Mouse (Mus musculus) heart, embryonic 12.5 days (tissue): ENCODE data around the gene Rapgef1. TPM values are rescaled to one million over a fixed set of nuclear protein-coding genes. Genes with fewer than 3 reads are reported as not detected.

Source experiments
- ATAC-seq: fragments of 200-750 bp; cut with Nextera tagmentation; 2 replicates; pipeline ENCODE4 v1.8.0; 2017; ENCODE audit warnings: moderate TSS enrichment, moderate library complexity; ENCODE audit not compliant: insufficient number of reproducible peaks, low FRiP score
- H3K27ac ChIP-seq: fragments of 300-500 bp; sonication (generic); 2 replicates; pipeline ENCODE4 v1.5.1; 2016; ENCODE audit warnings: mild to moderate bottlenecking, moderate library complexity; ENCODE audit not compliant: poor library complexity, severe bottlenecking
- H3K27me3 ChIP-seq: fragments of 300-500 bp; sonication (generic); replicated peaks from 2 replicates; pipeline ENCODE4 v1.6.1; 2016; ENCODE audit warnings: mild to moderate bottlenecking, moderate library complexity
- H3K36me3 ChIP-seq: fragments of 300-500 bp; sonication (generic); 2 replicates; pipeline ENCODE4 v1.6.1; 2016; ENCODE audit warnings: mild to moderate bottlenecking, moderate library complexity
- H3K4me1 ChIP-seq: fragments of 300-500 bp; sonication (generic); replicated peaks from 2 replicates; pipeline ENCODE4 v1.6.1; 2016; ENCODE audit warnings: mild to moderate bottlenecking
- H3K4me2 ChIP-seq: fragments of 300-500 bp; sonication (generic); 2 replicates; pipeline ENCODE4 v1.6.1; 2016; ENCODE audit warnings: mild to moderate bottlenecking, moderate library complexity
- H3K4me3 ChIP-seq: fragments of 300-500 bp; sonication (generic); 2 replicates; pipeline ENCODE4 v1.5.1; 2016; ENCODE audit warnings: mild to moderate bottlenecking
- H3K9ac ChIP-seq: fragments of 300-500 bp; sonication (generic); 2 replicates; pipeline ENCODE4 v1.6.1; 2016; ENCODE audit warnings: mild to moderate bottlenecking, moderate library complexity
- H3K9me3 ChIP-seq: fragments of 300-500 bp; sonication (generic); replicated peaks from 2 replicates; pipeline ENCODE4 v1.6.1; 2016; ENCODE audit warnings: mild to moderate bottlenecking, moderate library complexity
- WGBS: fragments of 180-500 bp; shearing (Covaris S2); methylation state at CpG from one replicate; pipeline ENCODE4 v1.1.7; 2016; 5-methylcytosine and 5-hydroxymethylcytosine counted together
- polyA plus RNA-seq: library from polyadenylated mRNA; unstranded; fragments of >200 nt; fragmentation: Nextera tagmentation; extraction: Ambion mirVana; gene quantifications from 2 replicates; pipeline ENCODE4 v1.2.1, GENCODE M21; 2016

Gene Rapgef1
- polyA plus RNA-seq, 1 experiment from 2014 or later = 13.2 TPM

DNA sequence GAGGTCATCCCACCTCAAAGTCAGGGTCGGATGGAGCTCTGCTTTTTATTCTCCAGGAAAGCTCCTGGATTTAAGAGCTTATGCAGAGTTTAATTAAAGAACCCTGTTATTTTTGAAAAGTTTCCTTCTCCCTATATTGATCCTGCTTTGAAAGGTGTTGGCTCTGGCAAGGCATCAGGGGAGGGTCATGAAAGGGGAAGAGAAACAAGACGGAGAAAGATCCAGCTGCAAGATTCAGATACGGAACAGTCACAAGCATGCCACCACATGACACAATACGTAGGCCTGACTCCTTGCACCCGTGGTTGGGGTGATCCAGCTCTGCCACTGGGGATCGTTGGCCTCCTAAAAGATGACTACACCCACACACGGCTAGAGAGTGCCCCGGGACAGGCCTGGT lies 27.0 kb upstream of the Rapgef1 start:
- 70% methylated on average over 8 of the region's 8 CpGs for WGBS
- Histone ChIP-seq H3K9ac (no peak overlapping the region), H3K9me3 (no peaks in the 10 kb centered on the region), H3K27ac (no peak overlapping the region), H3K4me3 (no peak overlapping the region), H3K36me3 (no peaks in the 10 kb centered on the region), H3K4me1 (no peaks in the 10 kb centered on the region), H3K4me2 (no peak overlapping the region), H3K27me3 (peaks cover 5% of the 10 kb centered on the region; the same call in 1 of the 2 replicates)
- ATAC-seq = no peak

- no peak overlapping the region for H3K27ac ChIP-seq
- H3K4me2 ChIP-seq = no peak overlapping the region
- H3K9ac ChIP-seq = no peak overlapping the region
- no peak for ATAC-seq
- no peaks in the 10 kb centered on the region for H3K36me3 ChIP-seq
- H3K4me1 ChIP-seq = peaks cover 9% of the 10 kb centered on the region
- 1% methylated on average over 3 of the region's 3 CpGs for WGBS
- no peak overlapping the region for H3K4me3 ChIP-seq
- H3K9me3 ChIP-seq = no peaks in the 10 kb centered on the region
- H3K27me3 ChIP-seq = peaks cover 14% of the 10 kb centered on the region
Observed at GRCm38 (mm10) chr2:29603930-29604329, 15.6 kb upstream of the Rapgef1 start.

- Histone ChIP-seq H3K27me3 (peaks cover 14% of the 10 kb centered on the region), H3K4me2 (no peak overlapping the region), H3K27ac (no peak overlapping the region), H3K9ac (no peak overlapping the region), H3K9me3 (no peaks in the 10 kb centered on the region), H3K36me3 (no peaks in the 10 kb centered on the region), H3K4me3 (no peak overlapping the region), H3K4me1 (peaks cover 9% of the 10 kb centered on the region)
- ATAC-seq = no peak
- WGBS = 86% methylated on average over 5 of the region's 5 CpGs
Observed at GRCm38 (mm10) chr2:29605591-29605990, 13.9 kb upstream of the Rapgef1 start.

DNA sequence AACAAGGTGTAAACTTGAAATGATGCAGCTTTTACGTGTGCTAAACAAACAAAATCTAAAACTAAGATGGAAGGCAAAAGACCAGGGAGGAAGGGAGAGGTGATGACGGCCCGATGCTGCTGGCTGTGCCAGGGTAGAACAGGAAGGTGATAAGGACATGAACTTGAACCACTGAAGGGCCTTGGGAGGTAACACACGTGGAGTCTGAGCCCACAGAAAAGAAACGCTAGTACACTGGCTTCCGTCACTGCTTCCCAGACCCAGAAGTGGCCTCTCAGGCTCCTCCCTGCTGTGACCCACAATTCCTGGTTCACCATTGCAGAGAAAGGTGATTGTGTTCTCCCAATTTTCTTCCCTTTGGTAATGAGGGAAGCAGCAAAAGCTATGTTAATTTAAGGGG lies 13.1 kb upstream of the Rapgef1 start:
- no peak overlapping the region; the same call in 1 of the 2 replicates for H3K9ac ChIP-seq
- no peaks in the 10 kb centered on the region for H3K9me3 ChIP-seq
- no peak overlapping the region for H3K4me2 ChIP-seq
- H3K36me3 ChIP-seq = no peaks in the 10 kb centered on the region
- 27% methylated on average over 6 of the region's 6 CpGs for WGBS
- peaks cover 9% of the 10 kb centered on the region for H3K4me1 ChIP-seq
- H3K4me3 ChIP-seq = no peak overlapping the region
- H3K27ac ChIP-seq = no peak overlapping the region
- ATAC-seq = no peak
- H3K27me3 ChIP-seq = peaks cover 14% of the 10 kb centered on the region

DNA sequence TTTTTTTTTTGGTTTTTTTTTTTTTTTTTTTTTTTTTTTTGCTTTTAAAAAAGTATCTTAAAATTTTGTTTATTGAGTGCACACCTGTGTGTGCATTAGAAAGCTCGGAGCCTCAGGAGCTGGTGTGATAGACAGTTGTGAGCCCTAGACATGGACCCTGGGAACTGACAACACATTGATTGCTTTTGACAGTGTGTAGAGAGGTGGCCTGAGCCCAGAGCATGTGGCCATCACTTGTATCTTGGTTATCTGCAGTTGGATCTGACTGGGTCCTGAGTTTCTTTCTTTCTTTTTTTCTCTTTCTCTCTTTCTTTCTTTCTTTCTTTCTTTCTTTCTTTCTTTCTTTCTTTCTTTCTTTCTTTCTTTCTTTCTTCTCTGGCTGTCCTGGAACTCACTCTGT lies 2.2 kb upstream of the Rapgef1 start:
- Histone ChIP-seq H3K27me3 (no peaks in the 10 kb centered on the region), H3K9ac (no peak overlapping the region), H3K36me3 (no peaks in the 10 kb centered on the region), H3K27ac (no peak overlapping the region), H3K4me2 (no peak overlapping the region), H3K9me3 (peaks cover 7% of the 10 kb centered on the region; the same call in 1 of the 2 replicates), H3K4me3 (no peak overlapping the region), H3K4me1 (peaks cover 20% of the 10 kb centered on the region)
- ATAC-seq = no peak
- 90% methylated on average over 1 of the region's 1 CpGs for WGBS

GRCm38 (mm10) chr2:29618926-29619483 lies 515 bp upstream of the Rapgef1 start:
- no peaks in the 10 kb centered on the region for H3K27me3 ChIP-seq
- H3K9me3 ChIP-seq = peaks cover 7% of the 10 kb centered on the region; the same call in 1 of the 2 replicates
- no peak for ATAC-seq
- H3K4me3 ChIP-seq = peak overlapping the region; percentile 87
- H3K9ac ChIP-seq = no peak overlapping the region
- H3K4me2 ChIP-seq = peak overlapping the region; percentile 13; the same call in 1 of the 2 replicates
- no peaks in the 10 kb centered on the region for H3K36me3 ChIP-seq
- no peak overlapping the region for H3K27ac ChIP-seq
- 61% methylated on average over 8 of the region's 8 CpGs for WGBS
- H3K4me1 ChIP-seq = peaks cover 37% of the 10 kb centered on the region

GRCm38 (mm10) chr2:29620301-29620827 lies 844 bp downstream of the Rapgef1 start:
- peak overlapping the region; percentile 87 for H3K4me3 ChIP-seq
- H3K4me2 ChIP-seq = peak overlapping the region; percentile 81
- ATAC-seq = no peak
- WGBS = 3% methylated on average over 15 of the region's 15 CpGs
- H3K27ac ChIP-seq = peak overlapping the region; percentile 88
- no peaks in the 10 kb centered on the region for H3K27me3 ChIP-seq
- H3K4me1 ChIP-seq = peaks cover 51% of the 10 kb centered on the region
- peak overlapping the region; percentile 95 for H3K9ac ChIP-seq
- no peaks in the 10 kb centered on the region for H3K36me3 ChIP-seq
- no peaks in the 10 kb centered on the region for H3K9me3 ChIP-seq

- Histone ChIP-seq H3K9me3 (no peaks in the 10 kb centered on the region), H3K36me3 (no peaks in the 10 kb centered on the region), H3K4me2 (peak overlapping the region; percentile 81), H3K4me1 (peaks cover 57% of the 10 kb centered on the region), H3K27ac (no peak overlapping the region), H3K4me3 (peak overlapping the region; percentile 87), H3K27me3 (no peaks in the 10 kb centered on the region), H3K9ac (peak overlapping the region; percentile 95)
- 37% methylated on average over 10 of the region's 10 CpGs for WGBS
- ATAC-seq = no peak
Observed at GRCm38 (mm10) chr2:29621163-29621562, 1.6 kb downstream of the Rapgef1 start.

GRCm38 (mm10) chr2:29621636-29622035 lies 2.1 kb downstream of the Rapgef1 start:
- peak overlapping the region; percentile 95; the same call in 1 of the 2 replicates for H3K9ac ChIP-seq
- 65% methylated on average over 3 of the region's 3 CpGs for WGBS
- ATAC-seq = no peak
- no peak overlapping the region; the same call in 1 of the 2 replicates for H3K4me3 ChIP-seq
- H3K4me1 ChIP-seq = peaks cover 57% of the 10 kb centered on the region
- H3K27me3 ChIP-seq = no peaks in the 10 kb centered on the region
- no peaks in the 10 kb centered on the region for H3K36me3 ChIP-seq
- H3K27ac ChIP-seq = no peak overlapping the region
- H3K9me3 ChIP-seq = no peaks in the 10 kb centered on the region
- peak overlapping the region; percentile 81 for H3K4me2 ChIP-seq

DNA sequence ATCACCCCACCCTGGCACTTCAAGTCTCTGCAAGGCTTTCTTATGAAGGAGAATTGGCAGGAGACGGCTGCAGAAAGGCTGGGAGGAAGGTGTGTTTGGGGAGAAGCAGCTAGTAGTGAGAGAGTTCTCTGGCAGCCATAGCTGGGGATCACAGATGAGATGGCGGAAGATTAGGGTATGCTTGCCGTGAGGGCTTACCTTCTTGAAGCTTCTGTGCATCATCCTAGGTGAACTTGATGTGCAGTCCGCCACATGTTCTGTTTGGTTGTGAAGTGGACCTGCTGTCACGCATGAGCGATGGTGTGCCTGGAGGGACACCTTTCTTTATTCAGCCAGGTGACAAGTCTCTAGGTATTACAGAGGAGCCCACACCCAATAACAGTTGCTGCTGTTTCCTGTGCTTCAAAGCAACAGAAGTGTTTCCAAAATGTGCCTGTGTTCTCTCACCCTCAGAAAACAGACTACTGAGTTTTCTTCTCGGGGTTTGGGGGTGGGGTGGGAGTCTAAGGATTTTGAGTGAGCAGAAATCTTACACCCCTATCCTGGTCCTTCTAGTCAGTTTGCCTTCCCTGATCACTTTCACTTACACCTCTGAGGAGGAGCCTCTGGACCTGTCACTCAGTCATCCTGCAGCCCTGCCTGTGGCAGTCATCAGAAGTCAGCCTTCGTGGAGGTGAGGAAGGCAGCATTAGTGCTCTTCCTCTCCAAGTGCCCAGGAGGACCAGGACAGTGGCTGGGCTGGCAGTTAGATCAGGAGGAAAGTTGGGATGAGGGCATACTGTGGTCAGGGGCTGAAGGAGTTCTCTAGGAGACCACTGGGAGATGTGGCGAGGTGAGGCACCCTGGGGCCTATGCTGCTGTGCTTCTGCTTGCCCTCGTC lies 2.8 kb downstream of the Rapgef1 start:
- H3K27ac ChIP-seq = no peak overlapping the region
- WGBS = 81% methylated on average over 10 of the region's 10 CpGs
- H3K4me3 ChIP-seq = no peak overlapping the region
- H3K36me3 ChIP-seq = no peaks in the 10 kb centered on the region
- no peak overlapping the region for H3K9ac ChIP-seq
- H3K4me2 ChIP-seq = no peak overlapping the region
- peaks cover 58% of the 10 kb centered on the region for H3K4me1 ChIP-seq
- ATAC-seq = no peak
- H3K9me3 ChIP-seq = no peaks in the 10 kb centered on the region
- no peaks in the 10 kb centered on the region for H3K27me3 ChIP-seq
